Mouse (Mus musculus) thymus, adult 2 months (tissue): ENCODE measurements around the gene Bcl2l13.

Experiments
- CTCF ChIP-seq: fragments of 200-500 bp; IDR thresholded peaks from 2 replicates; pipeline ENCODE4 v1.5.1; 2012; ENCODE audit warnings: mild to moderate bottlenecking, control low read depth, low read length, moderate library complexity, borderline replicate concordance; ENCODE audit not compliant: control insufficient read depth, poor library complexity, insufficient read depth; ENCODE audit errors: extremely low read depth
- POLR2A ChIP-seq: fragments of 200-500 bp; IDR thresholded peaks from 2 replicates; pipeline ENCODE4 v1.6.1; 2012; ENCODE audit warnings: mild to moderate bottlenecking, low read length, control low read depth, moderate library complexity; ENCODE audit not compliant: control insufficient read depth, poor library complexity, insufficient read depth; ENCODE audit errors: extremely low read depth

DNA sequence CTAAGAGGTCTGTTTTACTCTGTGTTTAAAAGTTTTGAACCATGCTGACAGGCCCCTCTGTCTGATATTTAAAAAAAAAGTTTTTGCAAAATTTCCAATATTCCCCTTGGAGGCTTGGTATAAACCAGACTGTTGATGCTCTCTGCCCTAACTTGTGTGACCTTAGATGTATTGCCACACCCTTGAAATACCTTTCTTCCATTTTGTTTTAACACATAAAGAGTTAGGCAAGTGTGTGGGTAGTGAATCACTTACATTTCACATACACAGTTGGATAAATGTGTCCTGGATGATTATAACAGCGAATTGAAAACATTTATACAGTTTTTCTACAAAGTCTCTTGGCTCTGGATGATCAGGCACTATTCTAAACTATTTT lies 1.1 kb downstream of the Bcl2l13 start:
- TF ChIP-seq CTCF = no peak
- no peak for TF ChIP-seq POLR2A
